Mouse (Mus musculus) E14TG2a.4 (cell line): ENCODE results near the gene Atp6v0b.

Experiments
- CTCF ChIP-seq: conservative IDR thresholded peaks from 2 replicates; pipeline ENCODE4 v1.5.1; 2014; ENCODE audit warnings: low read length
- NANOG ChIP-seq: IDR thresholded peaks from 2 replicates; pipeline ENCODE4 v1.6.1; 2014; ENCODE audit warnings: borderline replicate concordance, low read length, mixed read lengths
- POU5F1 ChIP-seq: IDR thresholded peaks from 2 replicates; pipeline ENCODE4 v1.6.1; 2014; ENCODE audit warnings: low read length, borderline replicate concordance

GRCm38 (mm10) chr4:117908834-117909453 lies 21.8 kb upstream of the Atp6v0b start:
- TF ChIP-seq CTCF (no peak), NANOG (no peak), POU5F1 (no peak)
